Mouse (Mus musculus) ZHBTc4 (cell line): Measurements from ENCODE around the gene D1Pas1.

ENCODE experiments used
- DNase-seq: peaks from one replicate; pipeline ENCODE4 v3.0.0-alpha.2; 2011; ENCODE audit warnings: low read depth, low spot score

Gene D1Pas1

GRCm38 (mm10) chr1:186967201-186967812 is at the start of gene D1Pas1:
Gene D1Pas1 (plus strand): TSS chr1:186967416.
- peak; percentile 95 for DNase-seq

- peak; percentile 92 for DNase-seq
Measured at GRCm38 (mm10) chr1:186922489-186923370, 44.5 kb upstream of the D1Pas1 start.

- DNase-seq = no peak
Measured at GRCm38 (mm10) chr1:186924027-186924426, 43.2 kb upstream of the D1Pas1 start.

GRCm38 (mm10) chr1:186925411-186925810 is 41.8 kb upstream of the D1Pas1 start:
- no peak for DNase-seq

GRCm38 (mm10) chr1:186926316-186926949 is 40.8 kb upstream of the D1Pas1 start:
- DNase-seq = peak; percentile 13

- DNase-seq = no peak
Measured at GRCm38 (mm10) chr1:186926950-186927316, 40.3 kb upstream of the D1Pas1 start.

GRCm38 (mm10) chr1:186927494-186927893 is 39.7 kb upstream of the D1Pas1 start:
- DNase-seq = no peak

- DNase-seq = no peak
Measured at GRCm38 (mm10) chr1:186930160-186930887, 36.9 kb upstream of the D1Pas1 start.

GRCm38 (mm10) chr1:186930888-186931233 is 36.4 kb upstream of the D1Pas1 start:
- no peak for DNase-seq

GRCm38 (mm10) chr1:186934205-186934604 is 33.0 kb upstream of the D1Pas1 start:
- DNase-seq = no peak

GRCm38 (mm10) chr1:186952381-186952780 is 14.8 kb upstream of the D1Pas1 start:
- no peak for DNase-seq

- peak; percentile 55 for DNase-seq
Measured at GRCm38 (mm10) chr1:186954591-186954990, 12.6 kb upstream of the D1Pas1 start.

- DNase-seq = peak; percentile 80
Measured at GRCm38 (mm10) chr1:186959380-186959779, 7.8 kb upstream of the D1Pas1 start.

GRCm38 (mm10) chr1:186964143-186964875 is 2.9 kb upstream of the D1Pas1 start:
- DNase-seq = no peak

- peak; percentile 70 for DNase-seq
Measured at GRCm38 (mm10) chr1:186967926-186968325, 710 bp downstream of the D1Pas1 start.

- DNase-seq = no peak
Measured at GRCm38 (mm10) chr1:186976937-186977540, 9.8 kb downstream of the D1Pas1 start.

GRCm38 (mm10) chr1:186977801-186978200 is 10.6 kb downstream of the D1Pas1 start:
- no peak for DNase-seq

- DNase-seq = no peak
Measured at GRCm38 (mm10) chr1:186979465-186979864, 12.2 kb downstream of the D1Pas1 start.

- no peak for DNase-seq
Measured at GRCm38 (mm10) chr1:186980503-186980902, 13.3 kb downstream of the D1Pas1 start.

GRCm38 (mm10) chr1:186985131-186985530 is 17.9 kb downstream of the D1Pas1 start:
- DNase-seq = no peak

GRCm38 (mm10) chr1:186986086-186986485 is 18.9 kb downstream of the D1Pas1 start:
- DNase-seq = no peak
